Mouse (Mus musculus) ES-E14 (cell line): ENCODE measurements at regions not wholly inside any gene's neighbourhood (a gene's known extent, or its start where the extent isn't known, plus 50 kb on each side); places are given as distances from the start of the nearest gene placed in this dataset.

Experiments used
- DNase-seq: peaks from one replicate; pipeline ENCODE4 v3.0.0-alpha.2; 2013; ENCODE audit warnings: low read depth, low spot score
- H3K27ac ChIP-seq: 2 replicates; pipeline ENCODE4 v1.5.1; 2012; ENCODE audit warnings: low read depth, mild to moderate bottlenecking, low read length, moderate library complexity, mixed read lengths; ENCODE audit not compliant: poor library complexity, insufficient read depth, severe bottlenecking
- H3K36me3 ChIP-seq: 2 replicates; pipeline ENCODE4 v1.6.1; 2012; ENCODE audit warnings: mild to moderate bottlenecking, low read length, moderate library complexity, mixed read lengths; ENCODE audit not compliant: control insufficient read depth, poor library complexity, insufficient read depth, severe bottlenecking
- H3K4me1 ChIP-seq, 2 experiments: fragments of 150-350 bp in 1 of 2; sonication (generic) in 1 of 2; 2 replicates each; pipeline ENCODE4 v1.6.1; 2012; ENCODE audit warnings: low read length in 2 of 2, mild to moderate bottlenecking in 1 of 2, mixed read lengths in 1 of 2; ENCODE audit not compliant: control insufficient read depth in 2 of 2, insufficient read depth in 2 of 2, poor library complexity in 1 of 2
- H3K4me3 ChIP-seq, 2 experiments: fragments of 150-350 bp in 1 of 2; sonication (generic) in 1 of 2; 2 replicates each; pipeline ENCODE4 v1.5.1; 2012; ENCODE audit warnings: low read length in 2 of 2, low read depth in 1 of 2, mild to moderate bottlenecking in 1 of 2, mixed read lengths in 1 of 2; ENCODE audit not compliant: insufficient read depth in 1 of 2, poor library complexity in 1 of 2, severe bottlenecking in 1 of 2
- H3K9ac ChIP-seq: 2 replicates; pipeline ENCODE4 v1.6.1; 2012; ENCODE audit warnings: low read depth, mild to moderate bottlenecking, low read length, mixed read lengths; ENCODE audit not compliant: poor library complexity, insufficient read depth, severe bottlenecking
- H3K9me3 ChIP-seq: fragments of 150-350 bp; sonication (generic); 2 replicates; pipeline ENCODE4 v1.6.1; 2012; ENCODE audit warnings: low read depth, mild to moderate bottlenecking, low read length; ENCODE audit not compliant: control insufficient read depth, insufficient read depth
- CHD2 ChIP-seq: IDR thresholded peaks from 2 replicates; pipeline ENCODE4 v1.6.1; 2014; ENCODE audit warnings: mild to moderate bottlenecking, low read depth, low read length, inconsistent platforms
- HCFC1 ChIP-seq: IDR thresholded peaks from 2 replicates; pipeline ENCODE4 v1.6.1; 2012; ENCODE audit warnings: low read length, inconsistent platforms, borderline replicate concordance; ENCODE audit not compliant: insufficient read depth
- MAFK ChIP-seq: IDR thresholded peaks from 2 replicates; pipeline ENCODE4 v1.6.1; 2014; ENCODE audit warnings: mild to moderate bottlenecking, low read depth, low read length, inconsistent platforms; ENCODE audit not compliant: insufficient read depth
- ZC3H11A ChIP-seq: IDR thresholded peaks from 2 replicates; pipeline ENCODE4 v1.6.1; 2012; ENCODE audit warnings: low read depth, mild to moderate bottlenecking, inconsistent platforms, low read length, borderline replicate concordance
- ZNF384 ChIP-seq: IDR thresholded peaks from 2 replicates; pipeline ENCODE4 v1.6.1; 2012; ENCODE audit warnings: low read depth, low read length, inconsistent platforms
- in situ Hi-C, 2 experiments: fragments of 600-800 bp; cut with MboI; formaldehyde crosslinking; loops; one replicate each; pipeline ENCODE4 v1.15.1; 2025; ENCODE audit warnings: low sequenced_read_pairs in 2 of 2, inconsistent platforms in 1 of 2; ENCODE audit not compliant: unreplicated experiment in 2 of 2

GRCm38 (mm10) chr8:24355146-24355545 lies 370.5 kb downstream of the Adam3 start:
- H3K27ac ChIP-seq: no peak overlapping the region; the same call in 1 of the 2 replicates
- TF ChIP-seq CHD2 (no peak), MAFK (no peak), ZC3H11A (no peak), HCFC1 (no peak)
- in situ Hi-C loops: no loop called here
- DNase-seq: no peak
- no peaks in the 10 kb centered on the region; the same call in 1 of the 2 replicates for H3K9me3 ChIP-seq
- no peak overlapping the region for H3K4me3 ChIP-seq
- H3K9ac ChIP-seq: no peak overlapping the region
- peaks cover 11 to 13% of the 10 kb centered on the region in 2 experiments; a peak in 3 of 4 replicates for H3K4me1 ChIP-seq
- H3K36me3 ChIP-seq: no peaks in the 10 kb centered on the region

GRCm38 (mm10) chr8:24353842-24354241 lies 371.8 kb downstream of the Adam3 start:
- Histone ChIP-seq H3K9me3 (no peaks in the 10 kb centered on the region; the same call in 1 of the 2 replicates), H3K4me3 (no peak overlapping the region), H3K9ac (no peak overlapping the region), H3K36me3 (no peaks in the 10 kb centered on the region), H3K4me1 (peaks cover 8 to 13% of the 10 kb centered on the region in 2 experiments; a peak in 2 of 4 replicates), H3K27ac (no peak overlapping the region; the same call in 1 of the 2 replicates)
- no peak for TF ChIP-seq MAFK
- no peak for TF ChIP-seq ZNF384
- TF ChIP-seq HCFC1: no peak
- no peak for TF ChIP-seq ZC3H11A
- no peak for TF ChIP-seq CHD2
- no peak for DNase-seq
- in situ Hi-C loops: no loop called here

- no peak for DNase-seq
- in situ Hi-C loops: no loop called here
- H3K4me1 ChIP-seq: peaks cover 8 to 14% of the 10 kb centered on the region in 2 experiments; a peak in 2 of 4 replicates
Observed at GRCm38 (mm10) chr8:24352322-24352721, 373.3 kb downstream of the Adam3 start.

GRCm38 (mm10) chr8:24351760-24352159 lies 373.9 kb downstream of the Adam3 start:
- H3K4me3 ChIP-seq: no peak overlapping the region
- no peaks in the 10 kb centered on the region for H3K36me3 ChIP-seq
- peaks cover 8 to 16% of the 10 kb centered on the region in 2 experiments; a peak in 2 of 4 replicates for H3K4me1 ChIP-seq
- no peak for DNase-seq
- TF ChIP-seq HCFC1: no peak
- no peak for TF ChIP-seq CHD2
- TF ChIP-seq ZNF384: no peak
- TF ChIP-seq MAFK: no peak
- TF ChIP-seq ZC3H11A: no peak
- H3K9me3 ChIP-seq: no peaks in the 10 kb centered on the region; the same call in 1 of the 2 replicates
- H3K9ac ChIP-seq: no peak overlapping the region
- in situ Hi-C loops: no loop called here
- no peak overlapping the region for H3K27ac ChIP-seq

More at GRCm38 (mm10) chr8:24352322-24352721, 373.3 kb downstream of the Adam3 start:
- TF ChIP-seq MAFK: no peak
- no peaks in the 10 kb centered on the region for H3K36me3 ChIP-seq
- no peak overlapping the region for H3K9ac ChIP-seq
- no peaks in the 10 kb centered on the region; the same call in 1 of the 2 replicates for H3K9me3 ChIP-seq
- no peak overlapping the region for H3K4me3 ChIP-seq
- H3K27ac ChIP-seq: no peak overlapping the region

- TF ChIP-seq CHD2: no peak
- in situ Hi-C loops: no loop called here
- Histone ChIP-seq H3K36me3 (no peaks in the 10 kb centered on the region), H3K9ac (no peak overlapping the region), H3K4me1 (peaks cover 0 to 6% of the 10 kb centered on the region in 2 experiments; a peak in 1 of 4 replicates), H3K4me3 (no peak overlapping the region), H3K27ac (no peak overlapping the region), H3K9me3 (no peaks in the 10 kb centered on the region)
- no peak for DNase-seq
Observed at GRCm38 (mm10) chr8:24346390-24347113, 379.1 kb downstream of the Adam3 start.
